Mouse (Mus musculus) heart, postnatal 0 days (tissue): ENCODE data around the gene Dab1. TPM values are rescaled to one million over a fixed set of nuclear protein-coding genes. Genes with fewer than 3 reads are reported as not detected.

Experiments
- ATAC-seq: fragments of 200-750 bp; cut with Nextera tagmentation; 2 replicates; pipeline ENCODE4 v1.8.0; 2017; ENCODE audit warnings: low read depth, moderate number of reproducible peaks, moderate library complexity; ENCODE audit not compliant: insufficient read depth
- DNase-seq: peaks from one replicate; pipeline ENCODE4 v3.0.0-alpha.2; 2016; ENCODE audit warnings: low spot score
- H3K27ac ChIP-seq: fragments of 300-500 bp; sonication (generic); 2 replicates; pipeline ENCODE4 v1.5.1; 2014; ENCODE audit warnings: low read depth, mild to moderate bottlenecking
- H3K27me3 ChIP-seq: fragments of 300-500 bp; sonication (generic); 2 replicates; pipeline ENCODE4 v1.6.1; 2014; ENCODE audit warnings: low read length, mixed read lengths; ENCODE audit not compliant: control insufficient read depth, insufficient read depth
- H3K36me3 ChIP-seq: fragments of 300-500 bp; sonication (generic); replicated peaks from 2 replicates; pipeline ENCODE4 v1.6.1; 2014; ENCODE audit warnings: low read length, mixed read lengths; ENCODE audit not compliant: control insufficient read depth, insufficient read depth
- H3K4me1 ChIP-seq: fragments of 300-500 bp; sonication (generic); 2 replicates; pipeline ENCODE4 v1.6.1; 2014; ENCODE audit warnings: antibody characterized with exemption; ENCODE audit not compliant: control insufficient read depth, insufficient read depth
- H3K4me2 ChIP-seq: fragments of 300-500 bp; sonication (generic); 2 replicates; pipeline ENCODE4 v1.6.1; 2014; ENCODE audit warnings: low read depth, mild to moderate bottlenecking, low read length, moderate library complexity
- H3K4me3 ChIP-seq: fragments of 300-500 bp; sonication (generic); 2 replicates; pipeline ENCODE4 v1.5.1; 2014; ENCODE audit warnings: low read depth, low read length
- H3K9ac ChIP-seq: fragments of 300-500 bp; sonication (generic); replicated peaks from 2 replicates; pipeline ENCODE4 v1.6.1; 2014; ENCODE audit warnings: low read depth, low read length, mixed read lengths
- H3K9me3 ChIP-seq: fragments of 300-500 bp; sonication (generic); replicated peaks from 2 replicates; pipeline ENCODE4 v1.6.1; 2016; ENCODE audit warnings: low read length; ENCODE audit not compliant: control insufficient read depth
- CTCF ChIP-seq: IDR thresholded peaks from 2 replicates; pipeline ENCODE4 v1.5.1; 2016; ENCODE audit warnings: antibody characterized with exemption, control low read depth, low read depth
- EP300 ChIP-seq: IDR thresholded peaks from 2 replicates; pipeline ENCODE4 v1.6.1; 2016; ENCODE audit warnings: antibody characterized with exemption, low read depth
- WGBS: fragments of 180-500 bp; shearing (Covaris S2); extraction: QIAGEN DNeasy Blood & Tissue Kit; methylation state at CpG from one replicate; pipeline ENCODE4 v1.1.7; 2014; 5-methylcytosine and 5-hydroxymethylcytosine counted together
- polyA plus RNA-seq: library from polyadenylated mRNA; unstranded; fragments of >200 nt; fragmentation: Nextera tagmentation; extraction: Ambion mirVana; gene quantifications from 2 replicates; pipeline ENCODE4 v1.2.1, GENCODE M21; 2015
- total RNA-seq: library from RNA; depleted of rRNA; stranded (reverse); fragments of >200 nt; gene quantifications from 2 replicates; pipeline ENCODE4 v1.2.3, GENCODE M21; 2014; ENCODE audit warnings: low replicate concordance

Gene Dab1
- total and polyA plus RNA-seq, 2 experiments from 2014 or later = 0.27 TPM; not detected in 1

- H3K9me3 ChIP-seq = no peaks in the 10 kb centered on the region
- no peak for ATAC-seq
- no peaks in the 10 kb centered on the region for H3K27me3 ChIP-seq
- no peak overlapping the region for H3K9ac ChIP-seq
- no peaks in the 10 kb centered on the region for H3K4me1 ChIP-seq
- TF ChIP-seq EP300 = no peak
- TF ChIP-seq CTCF = no peak
- H3K4me2 ChIP-seq = no peak overlapping the region
- WGBS = 58% methylated on average over 5 of the region's 5 CpGs
- no peaks in the 10 kb centered on the region for H3K36me3 ChIP-seq
- no peak for DNase-seq
- no peak overlapping the region for H3K4me3 ChIP-seq
- H3K27ac ChIP-seq = no peak overlapping the region
These were observed 839.6 kb downstream of the Dab1 start for GRCm38 (mm10) chr4:104458726-104459125.

- no peak for ATAC-seq
- H3K36me3 ChIP-seq = no peaks in the 10 kb centered on the region
These were observed 842.2 kb downstream of the Dab1 start for GRCm38 (mm10) chr4:104461106-104462011.

GRCm38 (mm10) chr4:104462932-104463780, 844.0 kb downstream of the Dab1 start:
- 69% methylated on average over 11 of the region's 11 CpGs for WGBS
- TF ChIP-seq CTCF = no peak
- no peak for TF ChIP-seq EP300
- no peak overlapping the region for H3K9ac ChIP-seq
- ATAC-seq (no peak), DNase-seq (no peak)
- H3K27ac ChIP-seq = no peak overlapping the region
- H3K4me2 ChIP-seq = no peak overlapping the region
- H3K36me3 ChIP-seq = no peaks in the 10 kb centered on the region
- H3K4me3 ChIP-seq = no peak overlapping the region
- no peaks in the 10 kb centered on the region for H3K27me3 ChIP-seq
- H3K4me1 ChIP-seq = no peaks in the 10 kb centered on the region
- no peaks in the 10 kb centered on the region for H3K9me3 ChIP-seq

More at GRCm38 (mm10) chr4:104461106-104462011, 842.2 kb downstream of the Dab1 start:
- no peaks in the 10 kb centered on the region for H3K27me3 ChIP-seq
- no peak overlapping the region for H3K9ac ChIP-seq
- 85% methylated on average over 12 of the region's 12 CpGs for WGBS
- no peak for TF ChIP-seq CTCF
- TF ChIP-seq EP300 = no peak
- no peaks in the 10 kb centered on the region for H3K9me3 ChIP-seq
- DNase-seq = no peak
- H3K4me3 ChIP-seq = no peak overlapping the region
- no peak overlapping the region for H3K4me2 ChIP-seq
- H3K27ac ChIP-seq = no peak overlapping the region
- no peaks in the 10 kb centered on the region for H3K4me1 ChIP-seq

GRCm38 (mm10) chr4:104463781-104464170, 844.6 kb downstream of the Dab1 start:
- 79% methylated on average over 7 of the region's 7 CpGs for WGBS
- Histone ChIP-seq H3K4me3 (no peak overlapping the region), H3K27me3 (no peaks in the 10 kb centered on the region), H3K4me2 (no peak overlapping the region), H3K36me3 (no peaks in the 10 kb centered on the region), H3K27ac (no peak overlapping the region), H3K4me1 (no peaks in the 10 kb centered on the region), H3K9ac (no peak overlapping the region), H3K9me3 (no peaks in the 10 kb centered on the region)
- TF ChIP-seq CTCF (no peak), EP300 (no peak)
- ATAC-seq = no peak
- DNase-seq = no peak

GRCm38 (mm10) chr4:104465594-104465993, 846.4 kb downstream of the Dab1 start:
- H3K9me3 ChIP-seq = no peaks in the 10 kb centered on the region
- H3K36me3 ChIP-seq = no peaks in the 10 kb centered on the region
- TF ChIP-seq CTCF = no peak
- TF ChIP-seq EP300 = no peak
- H3K4me2 ChIP-seq = no peak overlapping the region
- H3K27ac ChIP-seq = no peak overlapping the region
- no peaks in the 10 kb centered on the region for H3K4me1 ChIP-seq
- H3K27me3 ChIP-seq = no peaks in the 10 kb centered on the region
- no peak overlapping the region for H3K9ac ChIP-seq
- DNase-seq = no peak
- no peak for ATAC-seq
- WGBS = 84% methylated on average over 1 of the region's 1 CpGs
- no peak overlapping the region for H3K4me3 ChIP-seq
